Mouse (Mus musculus) T-helper 17 cell (primary cell): ENCODE measurements around the gene Pcsk5.

Source experiments
- in situ Hi-C, 2 experiments: fragments of 300-600 bp; cut with MboI, MseI; formaldehyde crosslinking; loops; 1 replicate in 1 of 2; 2 replicates in 1 of 2; pipeline ENCODE4 v1.15.1; 2025; ENCODE audit warnings: high pct_unique_total_duplicates in 2 of 2

The Pcsk5 gene

GRCm38 (mm10) chr19:17812661-17813060 is 24.8 kb downstream of the Pcsk5 start:
- in situ Hi-C loops, result no loop called here

- in situ Hi-C loops, result no loop called here
Observed at GRCm38 (mm10) chr19:17806626-17807025, 30.8 kb downstream of the Pcsk5 start.

- in situ Hi-C loops, result no loop called here
Observed at GRCm38 (mm10) chr19:17800798-17801197, 36.6 kb downstream of the Pcsk5 start.

GRCm38 (mm10) chr19:17799419-17800185 is 37.8 kb downstream of the Pcsk5 start:
- in situ Hi-C loops, result no loop called here

GRCm38 (mm10) chr19:17793457-17793856 is 44.0 kb downstream of the Pcsk5 start:
- in situ Hi-C loops, result no loop called here

- in situ Hi-C loops, result no loop called here
Observed at GRCm38 (mm10) chr19:17791485-17792052, 45.9 kb downstream of the Pcsk5 start.

GRCm38 (mm10) chr19:17788617-17789317 is 48.7 kb downstream of the Pcsk5 start:
- in situ Hi-C loops, result no loop called here

GRCm38 (mm10) chr19:17786744-17787143 is 50.7 kb downstream of the Pcsk5 start:
- in situ Hi-C loops, result no loop called here

GRCm38 (mm10) chr19:17784401-17785192 is 52.8 kb downstream of the Pcsk5 start:
- in situ Hi-C loops, result no loop called here

- in situ Hi-C loops, result no loop called here
Observed at GRCm38 (mm10) chr19:17783231-17783630, 54.2 kb downstream of the Pcsk5 start.

- in situ Hi-C loops, result no loop called here
Observed at GRCm38 (mm10) chr19:17781323-17781722, 56.1 kb downstream of the Pcsk5 start.

- in situ Hi-C loops, result no loop called here
Observed at GRCm38 (mm10) chr19:17775943-17776342, 61.5 kb downstream of the Pcsk5 start.

GRCm38 (mm10) chr19:17775097-17775496 is 62.3 kb downstream of the Pcsk5 start:
- in situ Hi-C loops, result no loop called here

GRCm38 (mm10) chr19:17774061-17774460 is 63.4 kb downstream of the Pcsk5 start:
- in situ Hi-C loops, result no loop called here

GRCm38 (mm10) chr19:17769610-17770399 is 67.6 kb downstream of the Pcsk5 start:
- in situ Hi-C loops, result no loop called here

- in situ Hi-C loops, result no loop called here
Observed at GRCm38 (mm10) chr19:17765001-17765400, 72.4 kb downstream of the Pcsk5 start.

GRCm38 (mm10) chr19:17762740-17763139 is 74.7 kb downstream of the Pcsk5 start:
- in situ Hi-C loops, result no loop called here

- in situ Hi-C loops, result no loop called here
Observed at GRCm38 (mm10) chr19:17761678-17762077, 75.8 kb downstream of the Pcsk5 start.

- in situ Hi-C loops, result no loop called here
Observed at GRCm38 (mm10) chr19:17752841-17753240, 84.6 kb downstream of the Pcsk5 start.

- in situ Hi-C loops, result no loop called here
Observed at GRCm38 (mm10) chr19:17748331-17748730, 89.1 kb downstream of the Pcsk5 start.

GRCm38 (mm10) chr19:17745380-17745779 is 92.1 kb downstream of the Pcsk5 start:
- in situ Hi-C loops, result no loop called here
